ENCODE assay signal across 9 mouse cellular contexts in the genomic region with DNA sequence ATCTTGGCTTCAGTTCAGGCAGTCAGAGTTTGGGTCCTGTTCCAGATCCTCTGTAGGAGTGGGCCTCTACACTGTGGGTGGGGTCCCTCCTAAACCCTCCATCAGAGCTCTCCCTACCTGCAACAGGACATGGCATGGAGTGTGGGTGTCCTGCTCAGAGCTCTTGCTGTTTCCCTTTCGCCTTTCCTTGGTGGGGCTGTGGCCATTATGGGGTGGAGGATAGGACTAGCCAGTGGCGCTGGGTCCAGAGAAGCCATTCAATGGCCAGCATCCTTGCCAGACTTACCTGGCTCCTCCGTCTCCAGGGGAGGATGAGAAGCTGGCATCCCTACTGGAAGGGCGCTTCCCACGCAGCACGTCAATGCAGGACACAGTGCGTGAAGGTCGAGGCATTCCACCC. TPM values are rescaled to one million over a fixed set of nuclear protein-coding genes. Genes with fewer than 3 reads are reported as not detected.
DNase-seq lines count a peak whose midpoint lies in the region; ATAC-seq and TF ChIP-seq lines count a peak whose summit lies in the region.
"Had no signal": no experiment of that assay in that cellular context is flagged by ENCODE, and none has a peak within 500 bp of the region (broad histone marks: within the 10 kb centered on the region; RNA-seq: fewer than 3 reads in every experiment).

No protein-coding gene starts in this region.

- peaks cover 48% of the 10 kb centered on the region for H3K27me3 ChIP-seq in midbrain, embryonic 10.5 days (ENCODE audit: low read depth, poor library complexity, severe bottlenecking)
- H3K27me3 ChIP-seq in midbrain, embryonic 16.5 days (ENCODE audit: control insufficient read depth, insufficient read depth, low read depth, low read length), result no peaks in the 10 kb centered on the region
- H3K27me3 ChIP-seq in intestine, embryonic 15.5 days (replicated peaks), result peaks cover 21% of the 10 kb centered on the region
- H3K27me3 ChIP-seq in stomach, embryonic 16.5 days (ENCODE audit: control insufficient read depth, insufficient read depth, low read length), result no peaks in the 10 kb centered on the region; the same call in 1 of the 2 replicates

- H3K4me1 ChIP-seq in midbrain, embryonic 10.5 days, result peaks cover 24% of the 10 kb centered on the region
- H3K4me1 ChIP-seq in midbrain, embryonic 16.5 days (ENCODE audit: control insufficient read depth, insufficient read depth, low read length), result no peaks in the 10 kb centered on the region; the same call in 1 of the 2 replicates
- 0 out of 2 replicates have a peak, but pooled peaks cover 6% of the 10 kb centered on the region for H3K4me1 ChIP-seq in intestine, embryonic 15.5 days (replicated peaks)
- H3K4me1 ChIP-seq in stomach, embryonic 16.5 days (ENCODE audit: control insufficient read depth, insufficient read depth, low read length), result no peaks in the 10 kb centered on the region

- no peak for DNase-seq in gastrocnemius, adult 2 months
- DNase-seq in gastrocnemius, postnatal 36 days, result no peak
- no peak for DNase-seq in midbrain, embryonic 10.5 days (ENCODE audit: low spot score)
- no peak for DNase-seq in adrenal gland, adult 8-10 months
- DNase-seq: spleen, adult 18-20 months had no signal

- peak overlapping the region; percentile 43; the same call in 1 of the 2 replicates for H3K4me3 ChIP-seq in gastrocnemius, adult 2 months
- H3K4me3 ChIP-seq in midbrain, embryonic 10.5 days, result peak overlapping the region; percentile 54
- H3K4me3 ChIP-seq in midbrain, embryonic 16.5 days (ENCODE audit: low read depth, low read length), result no peak overlapping the region
- peak overlapping the region; percentile 33; the same call in 1 of the 2 replicates for H3K4me3 ChIP-seq in intestine, embryonic 15.5 days (replicated peaks)
- H3K4me3 ChIP-seq in stomach, embryonic 16.5 days (replicated peaks; ENCODE audit: low read length), result peak overlapping the region; percentile 24; the same call in 1 of the 2 replicates

- H3K9me3 ChIP-seq in midbrain, embryonic 10.5 days (replicated peaks), result no peaks in the 10 kb centered on the region
- no peaks in the 10 kb centered on the region for H3K9me3 ChIP-seq in midbrain, embryonic 16.5 days (replicated peaks; ENCODE audit: control insufficient read depth, low read length, poor library complexity, severe bottlenecking)
- no peaks in the 10 kb centered on the region for H3K9me3 ChIP-seq in intestine, embryonic 15.5 days
- H3K9me3 ChIP-seq in stomach, embryonic 16.5 days (replicated peaks; ENCODE audit: control insufficient read depth, low read length), result no peaks in the 10 kb centered on the region

- H3K27ac ChIP-seq in gastrocnemius, adult 2 months, result no peak overlapping the region
- H3K27ac ChIP-seq in midbrain, embryonic 10.5 days (replicated peaks), result peak overlapping the region; percentile 77; the same call in 1 of the 2 replicates
- no peak overlapping the region for H3K27ac ChIP-seq in midbrain, embryonic 16.5 days (ENCODE audit: low read length)
- H3K27ac ChIP-seq in intestine, embryonic 15.5 days, result no peak overlapping the region
- H3K27ac ChIP-seq in stomach, embryonic 16.5 days (ENCODE audit: low read length), result no peak overlapping the region

- intact Hi-C loops in gastrocnemius, adult 2 months (cut with DNase I), result no loop called here
- intact Hi-C loops in gastrocnemius, postnatal 36 days (cut with DNase I), result no loop called here

- H3K9ac ChIP-seq in midbrain, embryonic 16.5 days (ENCODE audit: low read depth, low read length), result no peak overlapping the region
- no peak overlapping the region for H3K9ac ChIP-seq in intestine, embryonic 15.5 days
- no peak overlapping the region for H3K9ac ChIP-seq in stomach, embryonic 16.5 days (ENCODE audit: low read length)

- ATAC-seq in midbrain, embryonic 16.5 days, result no peak
- no peak for ATAC-seq in intestine, embryonic 15.5 days
- ATAC-seq in stomach, embryonic 16.5 days (ENCODE audit: insufficient read depth, low FRiP score), result no peak
- ATAC-seq in granulocyte monocyte progenitor cell, adult 5-6 weeks (replicated peaks; ENCODE audit: poor library complexity, severe bottlenecking), result no peak

- peaks cover 53% of the 10 kb centered on the region for H3K36me3 ChIP-seq in midbrain, embryonic 10.5 days
- H3K36me3 ChIP-seq in midbrain, embryonic 16.5 days (ENCODE audit: control insufficient read depth, insufficient read depth, low read length), result peaks cover 21% of the 10 kb centered on the region
- H3K36me3 ChIP-seq in intestine, embryonic 15.5 days, result no peaks in the 10 kb centered on the region; the same call in 1 of the 2 replicates
- H3K36me3 ChIP-seq in stomach, embryonic 16.5 days (ENCODE audit: control insufficient read depth, insufficient read depth, low read length), result no peaks in the 10 kb centered on the region

- WGBS in midbrain, embryonic 10.5 days, result 60% methylated on average over 6 of the region's 8 CpGs
- 48% methylated on average over 8 of the region's 8 CpGs for WGBS in midbrain, embryonic 16.5 days
- 70% methylated on average over 8 of the region's 8 CpGs for WGBS in intestine, embryonic 15.5 days
- 60% methylated on average over 8 of the region's 8 CpGs for WGBS in stomach, embryonic 16.5 days

- no peak overlapping the region for H3K4me2 ChIP-seq in midbrain, embryonic 16.5 days (ENCODE audit: low read length)
- H3K4me2 ChIP-seq in intestine, embryonic 15.5 days (replicated peaks), result peak overlapping the region; percentile 62
- H3K4me2 ChIP-seq in stomach, embryonic 16.5 days (ENCODE audit: low read depth, low read length), result peak overlapping the region; percentile 49

- TF ChIP-seq CTCF in gastrocnemius, adult 2 months (IDR thresholded peaks at IDR 0.05), result no peak

RNA-seq across cellular contexts. Expression of a gene that starts 20.8 kb away (rescaled TPM):
- under 1 TPM in 1 of 2 experiments, not detected in 1; 0.23 TPM for total RNA-seq in gastrocnemius, adult 2 months (2021)
- under 1 TPM; 0.28 to 0.30 TPM for total RNA-seq in gastrocnemius, postnatal 36 days (2021)
- 0.10 and 0.47 TPM in 2 replicates for polyA plus RNA-seq in midbrain, embryonic 10.5 days (2016; fragmentation: Nextera tagmentation; extraction: Ambion mirVana)
- polyA plus RNA-seq in midbrain, embryonic 16.5 days (2015; fragmentation: Nextera tagmentation; extraction: Ambion mirVana), result 1.6 and 1.8 TPM in 2 replicates
- polyA plus RNA-seq in intestine, embryonic 15.5 days (2015; fragmentation: Nextera tagmentation; extraction: Ambion mirVana), result not detected in 2 replicates
- not detected in 2 replicates for polyA plus RNA-seq in stomach, embryonic 16.5 days (2015; fragmentation: Nextera tagmentation; extraction: Ambion mirVana)
- total RNA-seq in adrenal gland, adult 8-10 months (2022), result 1 to 10 TPM in 1 of 4 experiments, under 1 TPM in 3; 0.17 to 1.4 (median 0.71) TPM
- not detected in 2 replicates for total RNA-seq in granulocyte monocyte progenitor cell, adult 5-6 weeks (2014; fragmentation: Nextera tagmentation)
- total RNA-seq in granulocyte monocyte progenitor cell, adult 5-6 weeks (2017), result not detected in 2 replicates

RNA-seq across cellular contexts. Expression of a gene that starts 44.4 kb away (rescaled TPM):
- total RNA-seq in gastrocnemius, adult 2 months (2021), result 1 to 10 TPM; 2.3 to 2.7 TPM
- total RNA-seq in gastrocnemius, postnatal 36 days (2021), result 1 to 10 TPM; 1.8 to 3.1 TPM
- polyA plus RNA-seq in midbrain, embryonic 10.5 days (2016; fragmentation: Nextera tagmentation; extraction: Ambion mirVana), result 80.1 and 80.7 TPM in 2 replicates
- 82.1 and 95.5 TPM in 2 replicates for polyA plus RNA-seq in midbrain, embryonic 16.5 days (2015; fragmentation: Nextera tagmentation; extraction: Ambion mirVana)
- polyA plus RNA-seq in intestine, embryonic 15.5 days (2015; fragmentation: Nextera tagmentation; extraction: Ambion mirVana), result 29.9 and 30.7 TPM in 2 replicates
- polyA plus RNA-seq in stomach, embryonic 16.5 days (2015; fragmentation: Nextera tagmentation; extraction: Ambion mirVana), result 34.6 and 35.2 TPM in 2 replicates
- 10 to 100 TPM in 3 of 4 experiments, 1 to 10 TPM in 1; 9.4 to 20.8 (median 15.1) TPM for total RNA-seq in adrenal gland, adult 8-10 months (2022)
- total RNA-seq in granulocyte monocyte progenitor cell, adult 5-6 weeks (2014; fragmentation: Nextera tagmentation), result 10.2 and 16.8 TPM in 2 replicates
- 11.1 and 18.9 TPM in 2 replicates for total RNA-seq in granulocyte monocyte progenitor cell, adult 5-6 weeks (2017)

RNA-seq across cellular contexts. Expression of a gene that starts 47.9 kb away (rescaled TPM):
- total RNA-seq in gastrocnemius, adult 2 months (2021), result 10 to 100 TPM; 12.2 to 20.4 TPM
- total RNA-seq in gastrocnemius, postnatal 36 days (2021), result 10 to 100 TPM; 14.4 to 15.5 TPM
- 2.1 and 2.6 TPM in 2 replicates for polyA plus RNA-seq in midbrain, embryonic 10.5 days (2016; fragmentation: Nextera tagmentation; extraction: Ambion mirVana)
- polyA plus RNA-seq in midbrain, embryonic 16.5 days (2015; fragmentation: Nextera tagmentation; extraction: Ambion mirVana), result 12.0 and 16.7 TPM in 2 replicates
- 1.2 and 1.3 TPM in 2 replicates for polyA plus RNA-seq in intestine, embryonic 15.5 days (2015; fragmentation: Nextera tagmentation; extraction: Ambion mirVana)
- polyA plus RNA-seq in stomach, embryonic 16.5 days (2015; fragmentation: Nextera tagmentation; extraction: Ambion mirVana), result 1.1 and 1.8 TPM in 2 replicates
- total RNA-seq in adrenal gland, adult 8-10 months (2022), result 10 to 100 TPM; 29.1 to 61.2 (median 42.8) TPM
- total RNA-seq in granulocyte monocyte progenitor cell, adult 5-6 weeks (2014; fragmentation: Nextera tagmentation), result 0.34 and 0.58 TPM in 2 replicates
- 0.26 and 0.47 TPM in 2 replicates for total RNA-seq in granulocyte monocyte progenitor cell, adult 5-6 weeks (2017)

Comparison
In these comparisons a context has a peak if more than half of its experiments do, and no peak if none do; other contexts are left out.
1. RNA of a gene that starts 47.9 kb away (total RNA-seq): 29.1 to 61.2 TPM in adrenal gland, adult 8-10 months, 12.2 to 20.4 TPM in gastrocnemius, adult 2 months and 14.4 to 15.5 TPM in gastrocnemius, postnatal 36 days; 0.26 to 0.58 TPM in granulocyte monocyte progenitor cell, adult 5-6 weeks; every median in the first group is over 4 times any median in the second.